8 mouse cellular contexts compared by ENCODE assay signal in the genomic region with DNA sequence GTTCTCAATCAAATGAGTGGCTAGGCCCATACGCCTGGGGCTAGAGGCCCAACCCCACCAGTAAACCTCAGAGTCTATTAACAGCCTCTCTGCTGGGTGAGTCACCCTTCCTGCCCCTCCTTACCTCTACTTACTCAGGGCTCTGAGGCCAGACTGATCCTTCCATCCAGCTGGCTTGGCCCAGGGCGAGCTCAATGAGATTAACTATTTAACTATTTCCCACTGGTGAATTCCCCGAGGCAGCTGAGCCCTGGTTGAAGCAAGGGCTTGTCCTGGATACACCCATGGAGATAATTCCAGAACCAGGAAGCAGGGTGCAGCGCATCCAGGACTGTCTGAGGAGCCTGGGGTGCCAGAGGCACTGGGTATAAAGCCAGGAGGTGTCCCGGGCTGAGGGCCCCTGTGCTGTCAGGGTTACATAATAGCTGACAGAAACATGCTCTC.
DNase-seq lines count a peak whose midpoint lies in the region; ATAC-seq and TF ChIP-seq lines count a peak whose summit lies in the region.

No protein-coding gene starts in this region.

- TF ChIP-seq POLR2A in bone marrow, adult 2 months (IDR thresholded peaks at IDR 0.05; ENCODE audit: borderline replicate concordance, control insufficient read depth, low read depth, low read length) = no peak
- TF ChIP-seq POLR2A in limb, embryonic 14.5 days (IDR thresholded peaks at IDR 0.05; ENCODE audit: borderline replicate concordance, extremely low read depth, insufficient read depth, insufficient read length) = no peak

- H3K36me3 ChIP-seq in forebrain, embryonic 10.5 days (replicated peaks) = peaks cover 8% of the 10 kb centered on the region; the same call in 1 of the 2 replicates
- no peaks in the 10 kb centered on the region for H3K36me3 ChIP-seq in forebrain, embryonic 15.5 days
- H3K36me3 ChIP-seq in heart, embryonic 10.5 days = peaks cover 5% of the 10 kb centered on the region; the same call in 1 of the 2 replicates
- no peaks in the 10 kb centered on the region for H3K36me3 ChIP-seq in limb, embryonic 14.5 days (ENCODE audit: control insufficient read depth, insufficient read depth, low read length)
- H3K36me3 ChIP-seq in midbrain, postnatal 0 days (ENCODE audit: insufficient read depth, low read length) = no peaks in the 10 kb centered on the region

- no peaks in the 10 kb centered on the region for H3K9me3 ChIP-seq in forebrain, embryonic 10.5 days
- H3K9me3 ChIP-seq in forebrain, embryonic 15.5 days = no peaks in the 10 kb centered on the region
- no peaks in the 10 kb centered on the region for H3K9me3 ChIP-seq in heart, embryonic 10.5 days
- H3K9me3 ChIP-seq in limb, embryonic 14.5 days (ENCODE audit: control insufficient read depth, low read length) = no peaks in the 10 kb centered on the region
- no peaks in the 10 kb centered on the region for H3K9me3 ChIP-seq in midbrain, postnatal 0 days (ENCODE audit: low read length)

- no peak overlapping the region for H3K4me2 ChIP-seq in forebrain, embryonic 15.5 days (replicated peaks)
- H3K4me2 ChIP-seq in limb, embryonic 14.5 days (replicated peaks; ENCODE audit: low read depth, low read length, severe bottlenecking) = no peak overlapping the region
- no peak overlapping the region for H3K4me2 ChIP-seq in midbrain, postnatal 0 days (ENCODE audit: low read depth, low read length, poor library complexity, severe bottlenecking)

- ATAC-seq in forebrain, embryonic 15.5 days (replicated peaks) = no peak
- peak; percentile 53; the same call in 1 of the 2 replicates for ATAC-seq in limb, embryonic 14.5 days (ENCODE audit: low FRiP score, low read depth)
- ATAC-seq in midbrain, postnatal 0 days (ENCODE audit: low FRiP score) = peak; percentile 54; the same call in 1 of the 2 replicates

- H3K4me1 ChIP-seq in forebrain, embryonic 10.5 days = peaks cover 35% of the 10 kb centered on the region
- H3K4me1 ChIP-seq in forebrain, embryonic 15.5 days = peaks cover 9% of the 10 kb centered on the region; the same call in 1 of the 2 replicates
- peaks cover 3% of the 10 kb centered on the region; the same call in 1 of the 2 replicates for H3K4me1 ChIP-seq in bone marrow, adult 2 months (ENCODE audit: control insufficient read depth, insufficient read depth, low read length)
- H3K4me1 ChIP-seq in heart, embryonic 10.5 days = peaks cover 27% of the 10 kb centered on the region
- H3K4me1 ChIP-seq in limb, embryonic 14.5 days (ENCODE audit: control insufficient read depth, insufficient read depth, low read length) = peaks cover 11% of the 10 kb centered on the region; the same call in 1 of the 2 replicates
- H3K4me1 ChIP-seq in midbrain, postnatal 0 days (ENCODE audit: insufficient read depth, low read length) = 0 out of 2 replicates have a peak, but pooled peaks cover 5% of the 10 kb centered on the region

- no peak for TF ChIP-seq CTCF in bone marrow, adult 2 months (IDR thresholded peaks at IDR 0.05; ENCODE audit: control insufficient read depth, insufficient read depth, low read length)
- TF ChIP-seq CTCF in midbrain, postnatal 0 days (IDR thresholded peaks at IDR 0.05) = no peak

- no peak for DNase-seq in forebrain, embryonic 10.5 days (ENCODE audit: extremely low spot score, low spot score)
- no peak for DNase-seq in heart, embryonic 10.5 days (ENCODE audit: low spot score)
- peak; percentile 42 for DNase-seq in limb, embryonic 14.5 days (ENCODE audit: low spot score)
- peak; percentile 22 for DNase-seq in midbrain, postnatal 0 days (ENCODE audit: low spot score)
- DNase-seq in right cerebral cortex, postnatal 14 days = no peak
- DNase-seq in frontal cortex, adult 2 months (ENCODE audit: extremely low spot score in 1 of 2, low spot score in 1 of 2) = no peak

- H3K4me3 ChIP-seq in forebrain, embryonic 10.5 days = no peak overlapping the region
- no peak overlapping the region for H3K4me3 ChIP-seq in forebrain, embryonic 15.5 days
- H3K4me3 ChIP-seq in bone marrow, adult 2 months (replicated peaks; ENCODE audit: control insufficient read depth, low read depth, low read length) = no peak overlapping the region
- H3K4me3 ChIP-seq in heart, embryonic 10.5 days = no peak overlapping the region
- no peak overlapping the region for H3K4me3 ChIP-seq in limb, embryonic 14.5 days (replicated peaks; ENCODE audit: low read length)
- no peak overlapping the region for H3K4me3 ChIP-seq in midbrain, postnatal 0 days (ENCODE audit: low read depth, low read length)

- H3K27me3 ChIP-seq in forebrain, embryonic 10.5 days (ENCODE audit: poor library complexity, severe bottlenecking) = no peaks in the 10 kb centered on the region
- no peaks in the 10 kb centered on the region for H3K27me3 ChIP-seq in forebrain, embryonic 15.5 days
- no peaks in the 10 kb centered on the region for H3K27me3 ChIP-seq in heart, embryonic 10.5 days (ENCODE audit: insufficient read depth, poor library complexity, severe bottlenecking)
- H3K27me3 ChIP-seq in limb, embryonic 14.5 days (ENCODE audit: control insufficient read depth, insufficient read depth, low read length) = no peaks in the 10 kb centered on the region
- H3K27me3 ChIP-seq in midbrain, postnatal 0 days (ENCODE audit: insufficient read depth, low read length) = no peaks in the 10 kb centered on the region

- 40% methylated on average over 5 of the region's 5 CpGs for WGBS in forebrain, embryonic 10.5 days
- 36% methylated on average over 5 of the region's 5 CpGs for WGBS in forebrain, embryonic 15.5 days
- WGBS in bone marrow, adult 2 months = 26% methylated on average over 5 of the region's 5 CpGs
- 45% methylated on average over 5 of the region's 5 CpGs for WGBS in heart, embryonic 10.5 days
- 38% methylated on average over 5 of the region's 5 CpGs for WGBS in limb, embryonic 14.5 days
- WGBS in midbrain, postnatal 0 days = 18% methylated on average over 5 of the region's 5 CpGs

- H3K27ac ChIP-seq in forebrain, embryonic 10.5 days = peak overlapping the region; percentile 40; the same call in 1 of the 2 replicates
- H3K27ac ChIP-seq in forebrain, embryonic 15.5 days (replicated peaks) = no peak overlapping the region
- H3K27ac ChIP-seq in bone marrow, adult 2 months (ENCODE audit: control insufficient read depth, insufficient read depth, low read depth, low read length, poor library complexity) = peak overlapping the region; percentile 37
- peak overlapping the region; percentile 69; the same call in 1 of the 2 replicates for H3K27ac ChIP-seq in heart, embryonic 10.5 days
- H3K27ac ChIP-seq in limb, embryonic 14.5 days (replicated peaks; ENCODE audit: low read depth, low read length) = no peak overlapping the region
- no peak overlapping the region for H3K27ac ChIP-seq in midbrain, postnatal 0 days (ENCODE audit: low read depth, low read length)

- H3K9ac ChIP-seq in forebrain, embryonic 15.5 days (replicated peaks) = no peak overlapping the region
- H3K9ac ChIP-seq in limb, embryonic 14.5 days (ENCODE audit: low read depth, low read length, severe bottlenecking) = no peak overlapping the region
- H3K9ac ChIP-seq in midbrain, postnatal 0 days (replicated peaks; ENCODE audit: low read length, poor library complexity, severe bottlenecking) = no peak overlapping the region

Comparison
In these comparisons a context has a peak if more than half of its experiments do, and no peak if none do; other contexts are left out.
1. H3K27ac ChIP-seq: peak in forebrain, embryonic 10.5 days (single experiment), bone marrow, adult 2 months (single experiment) and heart, embryonic 10.5 days (single experiment); none in forebrain, embryonic 15.5 days (single experiment), limb, embryonic 14.5 days (single experiment) and midbrain, postnatal 0 days (single experiment).
2. DNase-seq: peak in limb, embryonic 14.5 days (single experiment) and midbrain, postnatal 0 days (single experiment); none in forebrain, embryonic 10.5 days (single experiment), heart, embryonic 10.5 days (single experiment), right cerebral cortex, postnatal 14 days (single experiment) and frontal cortex, adult 2 months (0 of 2).